Mouse (Mus musculus) ovary, postnatal 10 days (tissue): Measurements from ENCODE around the gene Cmtr1.
A peak's percentile ranks its signal among the peaks of the same experiment; 100 is the strongest.
"Not testable (repeated sequence)": the region's sequence is repeated elsewhere in the genome, so short reads cannot be mapped to it uniquely, and the experiment has no call there.

Experiments
- DNase-seq: peaks from one replicate; pipeline ENCODE4 v3.0.0; 2022; ENCODE audit warnings: low spot score

The Cmtr1 gene

DNA sequence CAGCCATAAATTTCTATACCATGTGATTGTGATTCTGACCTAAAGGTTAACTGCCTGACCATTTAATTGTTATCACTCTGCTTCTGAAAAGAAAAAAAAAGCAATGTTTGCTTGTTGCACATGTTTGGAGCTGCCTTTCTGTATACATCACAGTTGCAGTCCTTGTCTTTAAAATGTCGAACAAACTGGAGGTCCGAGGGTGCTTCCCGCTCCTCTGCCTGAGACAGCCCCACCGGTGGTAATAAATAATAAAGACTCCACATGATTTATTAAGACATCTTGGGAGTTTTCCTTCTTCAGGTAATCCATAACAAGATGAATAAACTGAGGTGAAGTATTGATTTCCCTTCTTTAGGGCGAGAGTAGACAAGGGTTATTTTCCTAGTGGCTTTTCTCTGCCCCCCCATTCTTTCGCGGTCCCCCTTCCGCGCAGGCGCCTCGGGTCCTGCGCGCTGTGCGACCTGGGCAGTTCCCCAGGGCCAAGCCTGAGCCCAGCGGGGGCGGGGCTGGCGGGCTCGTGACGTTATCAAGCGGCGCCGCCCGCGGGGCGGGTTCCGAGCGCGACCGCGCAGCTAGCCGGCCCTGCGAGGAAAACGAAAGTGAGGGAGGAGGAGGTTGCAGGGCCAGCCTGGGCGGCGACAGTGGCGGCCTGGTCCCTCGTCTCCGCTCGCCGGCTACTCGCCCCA, at the start of gene Cmtr1:
Gene Cmtr1 (plus strand): TSS at position 520 of the 686 bp plus-strand sequence.
- peak; percentile 92 for DNase-seq

DNA sequence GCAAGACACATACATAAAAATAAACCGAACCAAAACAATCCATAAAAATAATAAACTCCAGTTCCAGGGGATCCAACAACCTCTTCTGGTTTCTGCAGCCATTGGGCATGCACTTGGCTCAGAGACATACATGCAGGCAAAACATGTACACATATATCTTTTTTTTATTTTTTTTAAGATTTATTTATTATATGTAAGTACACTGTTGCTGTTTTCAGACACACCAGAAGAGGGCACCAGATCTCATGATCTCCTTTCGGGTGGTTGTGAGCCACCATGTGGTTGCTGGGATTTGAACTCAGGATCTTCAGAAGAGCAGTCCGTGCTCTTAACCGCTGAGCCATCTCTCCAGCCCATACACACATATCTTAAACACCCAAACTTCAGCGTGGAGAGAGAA, 46.9 kb upstream of the Cmtr1 start:
- not testable (repeated sequence) for DNase-seq

DNA sequence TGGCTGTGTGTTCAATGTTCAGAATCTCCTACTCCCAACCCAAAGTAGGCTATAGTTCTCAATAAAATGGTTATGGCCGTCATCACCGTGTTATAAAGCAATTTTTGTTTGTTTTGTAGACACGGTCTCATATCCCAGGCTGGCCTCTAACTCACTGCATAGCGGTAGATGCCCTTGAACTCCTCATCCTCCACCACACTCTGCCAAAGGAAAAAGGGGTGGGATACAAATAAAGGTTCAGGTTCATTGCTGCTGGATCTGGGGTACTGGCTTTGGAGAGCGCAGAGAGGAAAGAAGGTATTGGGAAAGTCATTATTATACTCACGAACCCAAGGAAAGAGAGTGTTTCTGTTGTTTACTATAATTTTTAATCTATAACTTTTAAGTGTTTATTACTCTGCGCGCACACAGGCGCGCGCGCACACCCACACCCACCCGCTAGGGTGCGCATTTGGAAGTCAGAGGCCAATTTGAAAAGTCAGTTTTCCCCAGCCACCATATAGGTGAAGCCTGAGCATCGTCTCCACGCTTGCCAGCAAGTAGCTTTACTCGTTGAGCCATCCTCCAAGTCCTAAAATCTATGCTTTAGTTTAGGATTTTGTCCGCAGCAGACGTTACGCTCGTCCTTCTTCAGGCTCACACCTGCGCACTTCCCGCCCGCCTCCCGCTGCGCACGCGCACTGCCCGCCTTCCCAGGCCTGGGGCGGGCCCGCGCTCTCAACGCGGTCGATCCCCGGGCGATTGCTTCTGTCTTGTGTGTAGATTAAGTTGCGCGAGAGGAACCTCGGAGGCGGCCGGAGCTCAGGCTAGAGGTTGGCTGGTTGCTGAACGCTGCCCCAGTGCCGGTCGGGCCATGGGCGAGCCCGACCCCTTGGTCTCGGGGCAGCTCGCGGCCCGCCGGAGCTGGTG, 46.0 kb upstream of the Cmtr1 start, which contains the start of the genes Rnf8 and Gm28043:
Gene Rnf8 (plus strand): TSS at position 676 of the 909 bp plus-strand sequence.
Gene Gm28043 (plus strand): TSS at position 762 of the 909 bp plus-strand sequence.
- peak; percentile 88 for DNase-seq

DNA sequence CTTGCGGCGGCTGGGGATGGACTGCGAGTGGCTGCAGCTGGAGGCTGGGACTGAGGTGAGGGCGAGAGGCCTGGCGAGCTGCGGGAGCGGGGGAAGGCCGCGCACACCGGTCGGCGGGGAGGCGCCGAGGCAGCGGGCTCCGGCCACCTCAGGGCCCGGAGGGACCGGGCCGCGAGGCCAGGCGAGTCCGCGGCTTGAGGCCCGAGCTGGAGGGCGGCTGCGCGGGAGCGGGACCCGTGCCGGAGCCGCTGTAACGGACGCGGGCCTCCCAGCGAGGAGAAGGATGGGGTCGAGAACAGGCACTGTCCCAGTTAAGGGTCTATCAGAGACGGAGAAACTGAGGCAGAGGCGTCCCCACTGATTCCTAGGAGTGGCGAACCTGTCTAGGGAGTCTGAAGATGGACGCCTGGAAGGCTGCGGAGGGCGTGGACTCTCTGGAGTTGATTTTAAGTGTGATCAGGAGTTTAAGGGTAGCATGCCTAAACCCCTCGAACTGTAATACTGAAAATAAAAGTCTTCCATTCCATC, 45.3 kb upstream of the Cmtr1 start:
- DNase-seq = no peak

DNA sequence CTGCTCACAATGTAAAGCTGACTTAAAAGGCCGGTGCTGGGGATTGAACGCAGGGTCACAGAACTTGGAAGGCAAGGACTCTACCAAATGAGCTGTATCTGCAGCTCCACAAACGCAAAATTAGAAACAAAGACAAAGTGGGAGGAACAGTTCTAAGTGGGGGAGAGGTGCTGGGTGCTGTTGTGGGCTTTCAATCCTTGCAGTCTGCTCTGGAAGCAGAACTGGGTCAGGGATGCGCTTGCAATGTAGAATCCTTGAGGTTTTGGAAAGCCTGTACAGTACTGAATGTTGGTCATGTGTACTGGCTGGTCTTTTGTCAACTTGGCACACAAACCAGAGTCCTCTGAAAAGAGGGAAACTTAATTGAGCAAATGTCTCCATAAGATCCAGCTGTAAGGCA, 44.8 kb upstream of the Cmtr1 start:
- no peak for DNase-seq

DNA sequence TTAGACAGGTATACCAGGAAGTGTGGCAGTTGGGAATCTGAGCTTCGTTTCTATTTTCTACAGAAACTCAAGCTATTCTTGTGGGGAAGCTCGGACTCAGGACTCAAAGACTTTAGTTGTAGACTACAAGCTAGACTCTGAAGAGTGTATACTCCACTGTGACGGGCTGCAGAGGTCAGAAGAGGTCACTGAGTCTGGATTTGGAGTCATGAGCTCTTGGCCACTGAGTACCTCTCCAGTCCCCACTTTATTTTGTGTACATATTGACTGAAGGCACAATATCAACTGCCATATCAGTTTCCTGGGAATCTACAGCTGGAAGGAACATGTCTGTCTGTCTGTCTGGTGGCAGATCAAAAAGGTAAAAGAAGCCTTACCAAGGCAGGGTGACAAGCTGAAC, 41.2 kb upstream of the Cmtr1 start:
- DNase-seq = no peak

DNA sequence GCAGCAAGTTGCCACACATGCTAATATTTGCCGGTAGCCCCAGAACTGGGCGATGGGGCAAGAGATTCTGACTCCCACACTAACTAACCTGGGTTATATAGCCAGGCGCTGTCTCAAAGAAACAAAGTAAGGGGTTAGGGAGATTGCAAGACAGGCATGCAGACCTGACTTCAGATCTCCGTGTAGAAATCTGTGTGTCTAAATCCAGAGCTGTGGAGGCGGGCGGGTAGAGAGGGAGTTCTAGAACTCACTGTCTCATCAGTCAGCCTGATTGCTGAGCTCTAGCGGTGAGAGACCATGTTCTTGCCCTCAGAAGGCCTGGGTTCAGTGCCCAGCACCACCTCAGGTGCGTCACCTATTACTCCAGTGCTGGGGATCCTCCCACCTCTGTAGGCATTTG, 36.9 kb upstream of the Cmtr1 start:
- DNase-seq = no peak

DNA sequence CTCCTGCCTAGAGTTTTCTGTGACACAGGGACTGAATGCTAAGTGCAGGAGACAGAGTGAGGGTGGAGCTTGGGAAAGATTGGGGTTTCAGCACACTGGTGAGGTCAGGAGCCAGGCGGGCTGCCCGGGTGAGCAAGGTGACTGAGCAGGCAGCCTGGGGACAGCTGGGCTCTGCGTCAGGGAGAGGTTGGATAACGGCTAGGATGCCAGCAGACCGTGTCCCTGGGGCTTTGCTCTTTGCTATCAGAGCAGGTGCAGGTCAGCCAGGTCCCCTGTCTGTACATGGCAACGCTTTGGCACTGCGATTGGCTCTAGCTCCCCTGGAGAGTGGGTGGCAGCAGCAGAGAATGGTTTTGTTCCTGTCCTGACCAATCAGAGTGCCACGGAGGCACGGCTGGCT, 33.1 kb upstream of the Cmtr1 start:
- no peak for DNase-seq

DNA sequence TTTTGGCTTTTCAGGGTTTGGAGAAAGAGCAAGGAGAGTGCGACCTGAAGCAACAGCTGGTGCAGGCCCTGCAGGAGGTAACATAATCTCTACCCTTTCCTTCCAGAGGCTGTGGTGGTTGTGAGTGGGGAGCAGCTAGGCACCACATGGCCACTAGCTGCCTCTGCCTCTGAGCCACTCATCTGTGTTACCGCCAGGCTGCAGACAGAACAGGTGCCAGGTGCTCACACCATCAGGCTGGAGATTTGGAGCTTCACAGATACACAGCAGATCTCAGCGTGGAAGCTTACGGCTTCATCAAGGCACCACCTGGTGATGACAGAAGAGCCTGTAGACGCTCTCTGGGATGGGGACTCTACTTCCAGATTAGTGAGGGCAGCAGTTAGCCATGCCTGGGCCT, 31.4 kb upstream of the Cmtr1 start:
- no peak for DNase-seq

DNA sequence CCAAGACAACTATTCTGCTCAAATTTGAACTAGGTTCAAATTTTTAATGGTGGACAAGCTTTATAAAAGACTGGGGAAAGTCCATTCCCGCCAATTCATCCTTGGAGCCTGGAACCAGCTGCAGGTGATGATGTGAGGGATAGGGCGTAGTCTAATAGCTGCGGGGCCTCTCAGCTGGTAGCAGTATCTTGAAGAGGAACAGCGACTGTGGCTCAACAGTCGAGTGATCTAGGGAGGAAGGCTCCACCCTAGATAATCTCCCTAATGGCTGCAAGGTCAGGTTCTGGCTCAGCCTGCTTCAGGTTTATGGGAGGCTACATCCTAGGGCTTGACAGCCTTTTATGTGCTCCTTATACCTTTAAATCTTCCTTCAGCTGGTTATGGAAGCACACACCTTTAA, 30.8 kb upstream of the Cmtr1 start:
- DNase-seq = no peak

DNA sequence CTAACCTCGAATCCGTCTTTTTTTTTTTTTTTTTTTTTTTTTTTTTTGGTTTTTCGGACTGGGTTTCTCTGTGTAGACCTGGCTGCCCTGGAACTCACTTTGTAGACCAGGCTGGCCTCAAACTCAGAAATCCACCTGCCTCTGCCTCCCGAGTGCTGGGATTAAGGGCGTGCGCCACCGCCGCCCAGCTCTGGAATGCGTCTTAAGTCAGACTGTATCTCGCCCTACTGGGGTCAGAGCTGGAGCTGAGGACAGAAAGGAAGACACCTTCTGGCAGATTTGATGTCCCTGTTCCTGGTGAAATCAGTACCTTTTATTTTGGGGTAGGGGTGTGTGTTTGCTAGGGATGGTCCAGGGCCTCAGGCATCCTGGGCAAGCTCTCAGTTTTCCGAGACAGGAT, 28.1 kb upstream of the Cmtr1 start:
- no peak for DNase-seq

DNA sequence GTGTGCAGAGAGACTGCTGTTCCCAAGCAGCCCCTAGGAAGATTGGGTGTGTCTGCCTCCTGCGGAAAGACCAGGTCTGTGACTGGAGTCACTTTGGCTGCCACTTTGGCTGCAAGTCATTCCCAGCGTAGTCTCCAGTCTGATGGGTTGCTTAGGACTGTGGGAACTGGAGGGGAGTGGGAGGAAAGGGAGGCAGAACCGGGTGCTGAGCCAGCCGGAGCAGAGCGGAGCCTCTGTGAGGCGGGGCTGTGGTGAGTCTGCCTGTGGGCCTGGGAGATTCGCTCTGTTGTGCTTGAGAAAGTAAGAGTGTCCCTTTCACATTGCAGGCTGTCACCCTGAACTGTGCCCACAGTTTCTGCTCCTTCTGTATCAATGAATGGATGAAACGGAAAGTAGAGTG, 24.9 kb upstream of the Cmtr1 start:
- DNase-seq = no peak

DNA sequence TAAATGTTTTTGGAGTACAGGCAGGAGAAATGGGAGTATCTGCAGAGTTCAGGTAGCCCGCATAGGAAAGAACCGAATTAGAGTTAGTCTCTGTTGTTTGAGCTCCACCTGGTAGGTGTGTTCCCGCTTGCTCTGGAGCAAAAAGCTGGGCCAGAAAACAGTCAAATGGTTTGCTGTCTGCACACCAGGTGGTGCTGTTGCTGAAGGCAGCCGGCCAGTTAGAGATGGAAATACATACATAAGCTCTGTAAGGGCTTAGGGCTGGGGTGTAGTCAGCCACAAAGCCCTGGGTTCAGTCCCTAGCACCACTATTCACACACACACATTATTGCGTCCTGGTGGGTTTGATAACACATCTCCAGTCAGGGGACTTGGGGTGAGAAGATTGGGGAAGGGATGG, 24.3 kb upstream of the Cmtr1 start:
- DNase-seq = no peak

DNA sequence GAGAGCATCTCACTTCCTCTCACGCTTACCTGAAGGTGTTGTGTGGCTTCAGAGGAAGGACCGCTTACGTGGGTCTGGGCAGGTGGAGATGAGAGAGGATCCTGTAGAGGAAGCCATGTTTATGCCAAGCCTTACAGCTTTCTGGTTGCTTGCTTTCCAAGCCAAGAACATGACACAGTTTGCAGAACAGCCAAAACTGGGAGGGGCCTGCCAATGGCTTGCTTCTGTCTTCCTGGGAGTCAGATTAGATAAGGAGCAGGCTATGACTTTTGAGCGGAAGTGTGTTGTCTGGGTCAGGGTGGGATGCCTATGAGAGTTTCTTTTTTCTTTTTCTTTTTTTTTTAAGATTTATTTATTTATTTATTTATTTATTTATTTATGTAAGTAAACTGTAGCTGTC, 23.0 kb upstream of the Cmtr1 start:
- no peak for DNase-seq

DNA sequence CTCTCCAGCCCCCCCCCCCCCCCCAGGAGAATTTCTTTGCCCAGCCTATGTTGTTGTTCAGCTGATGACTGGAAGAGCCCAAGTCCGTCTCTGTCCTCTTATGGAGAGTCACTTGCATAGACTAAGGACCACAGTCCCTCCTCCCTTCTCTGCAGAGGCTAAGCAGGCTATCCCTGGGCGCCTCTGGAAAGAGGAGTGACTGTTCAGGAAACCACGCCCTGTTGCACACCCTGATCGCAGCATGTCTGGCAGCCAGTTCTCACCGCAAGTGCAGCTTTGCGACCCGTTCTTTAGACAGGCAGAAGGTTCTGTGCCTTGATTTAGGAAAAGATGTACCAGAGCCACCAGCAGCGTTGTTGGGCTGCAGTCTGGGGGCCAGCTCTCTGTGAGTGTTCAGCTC, 22.5 kb upstream of the Cmtr1 start:
- no peak for DNase-seq

DNA sequence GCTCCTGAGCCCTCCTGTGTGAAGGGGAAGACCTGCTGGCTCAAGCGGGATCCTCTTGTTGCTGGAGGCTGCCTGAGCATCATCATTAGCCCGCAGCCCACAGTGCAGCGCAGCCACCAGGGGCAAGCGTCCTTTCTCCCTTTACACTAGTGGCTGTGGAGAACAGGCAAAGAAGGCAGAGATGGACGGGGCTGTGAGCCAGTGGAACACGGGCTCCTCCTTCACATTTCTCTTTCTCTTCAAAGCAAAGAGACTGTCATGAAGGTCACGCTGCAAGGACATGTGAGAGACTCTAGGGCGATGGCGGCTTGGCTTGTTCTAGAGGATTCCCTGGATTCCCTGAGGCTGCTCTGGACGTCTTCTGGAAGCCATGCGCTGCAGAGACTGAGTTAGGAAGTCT, 19.4 kb upstream of the Cmtr1 start:
- DNase-seq = no peak

DNA sequence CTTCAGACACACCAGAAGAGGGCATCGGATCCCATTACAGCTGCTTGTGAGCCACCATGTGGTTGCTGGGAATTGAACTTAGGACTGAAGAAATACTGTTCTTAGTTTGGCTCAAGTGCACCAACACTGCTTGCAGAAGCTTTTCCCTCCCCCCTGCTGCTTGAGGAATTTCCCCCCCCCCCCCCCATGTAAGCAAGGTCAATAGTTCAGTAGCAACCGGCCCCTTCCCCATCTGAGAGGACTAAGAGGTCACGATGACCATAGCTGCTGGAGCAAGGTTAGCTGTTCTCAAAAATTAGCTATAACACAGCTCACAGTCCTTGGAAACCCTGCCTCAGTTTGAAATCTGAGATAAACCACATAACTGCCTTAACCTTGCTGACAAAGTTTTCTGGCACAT, 18.2 kb upstream of the Cmtr1 start:
- DNase-seq = no peak

DNA sequence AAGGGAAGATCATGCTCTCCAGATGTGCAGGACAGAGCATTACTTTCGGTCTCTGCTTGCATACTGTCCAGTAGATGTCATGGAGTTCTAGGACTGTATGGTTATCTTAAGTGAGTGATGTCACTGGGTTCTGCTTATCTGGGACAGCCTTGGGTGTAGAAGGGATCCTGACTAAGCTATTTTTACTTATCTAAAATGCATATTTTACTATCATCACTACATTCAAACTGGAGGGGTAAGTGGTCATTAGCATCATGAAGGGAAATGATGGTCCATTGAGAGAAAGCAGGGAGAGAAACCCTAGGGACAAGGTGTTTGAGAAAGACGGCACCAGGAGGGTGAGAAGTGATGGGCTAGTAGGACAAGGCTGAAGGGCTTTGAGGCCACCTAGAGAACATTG, 2.1 kb upstream of the Cmtr1 start:
- no peak for DNase-seq

DNA sequence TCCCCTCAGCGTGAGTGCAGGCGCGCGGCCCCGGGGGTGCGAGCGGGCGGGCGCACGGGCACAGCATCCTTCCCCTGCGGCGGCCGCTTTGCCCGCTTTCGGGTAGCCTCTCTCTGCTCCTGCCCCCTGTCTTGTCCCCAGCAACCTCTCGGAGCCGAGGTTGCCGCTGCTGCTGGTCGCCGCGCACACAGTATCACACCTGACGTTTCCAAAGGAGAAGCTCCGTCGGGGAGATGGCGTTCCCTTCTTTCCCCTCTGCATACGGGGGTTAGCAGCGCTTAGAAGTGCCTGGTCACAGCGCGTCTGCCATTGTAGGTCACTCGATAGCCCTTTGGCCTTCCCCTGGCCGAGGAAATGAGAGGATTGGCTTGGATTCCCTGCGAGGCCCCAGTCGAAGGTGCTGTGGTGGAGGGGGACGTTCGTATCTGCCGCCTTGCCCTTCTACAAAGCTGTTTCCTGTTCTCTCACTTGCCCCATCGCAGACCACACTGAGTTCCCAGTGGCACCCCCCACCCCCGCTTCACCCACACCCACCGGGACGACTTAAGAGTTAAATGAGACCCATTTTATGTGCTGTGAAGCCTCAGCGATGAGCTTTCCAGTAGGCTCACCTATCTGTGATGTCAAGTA, 482 bp downstream of the Cmtr1 start:
- no peak for DNase-seq

DNA sequence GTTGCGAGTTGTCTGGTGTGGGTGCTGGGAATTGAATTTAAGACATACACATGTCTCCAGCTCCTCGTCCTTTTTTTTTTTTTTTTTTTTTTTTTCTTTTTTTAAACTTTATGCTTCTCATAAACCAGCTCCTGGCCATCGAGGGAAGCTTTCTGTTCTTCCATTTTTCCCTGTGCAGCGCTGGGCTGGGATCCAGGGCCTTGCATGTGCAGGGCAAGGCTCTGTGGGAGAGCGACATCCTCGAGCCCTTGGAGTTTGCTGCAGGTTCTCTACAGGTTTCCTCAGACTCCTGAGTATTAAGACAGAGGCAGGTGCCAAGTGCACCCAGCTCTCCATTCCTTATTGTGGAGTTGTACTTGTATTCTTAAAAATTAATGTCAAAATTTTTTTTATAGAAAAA, 1.8 kb downstream of the Cmtr1 start:
- no peak for DNase-seq

DNA sequence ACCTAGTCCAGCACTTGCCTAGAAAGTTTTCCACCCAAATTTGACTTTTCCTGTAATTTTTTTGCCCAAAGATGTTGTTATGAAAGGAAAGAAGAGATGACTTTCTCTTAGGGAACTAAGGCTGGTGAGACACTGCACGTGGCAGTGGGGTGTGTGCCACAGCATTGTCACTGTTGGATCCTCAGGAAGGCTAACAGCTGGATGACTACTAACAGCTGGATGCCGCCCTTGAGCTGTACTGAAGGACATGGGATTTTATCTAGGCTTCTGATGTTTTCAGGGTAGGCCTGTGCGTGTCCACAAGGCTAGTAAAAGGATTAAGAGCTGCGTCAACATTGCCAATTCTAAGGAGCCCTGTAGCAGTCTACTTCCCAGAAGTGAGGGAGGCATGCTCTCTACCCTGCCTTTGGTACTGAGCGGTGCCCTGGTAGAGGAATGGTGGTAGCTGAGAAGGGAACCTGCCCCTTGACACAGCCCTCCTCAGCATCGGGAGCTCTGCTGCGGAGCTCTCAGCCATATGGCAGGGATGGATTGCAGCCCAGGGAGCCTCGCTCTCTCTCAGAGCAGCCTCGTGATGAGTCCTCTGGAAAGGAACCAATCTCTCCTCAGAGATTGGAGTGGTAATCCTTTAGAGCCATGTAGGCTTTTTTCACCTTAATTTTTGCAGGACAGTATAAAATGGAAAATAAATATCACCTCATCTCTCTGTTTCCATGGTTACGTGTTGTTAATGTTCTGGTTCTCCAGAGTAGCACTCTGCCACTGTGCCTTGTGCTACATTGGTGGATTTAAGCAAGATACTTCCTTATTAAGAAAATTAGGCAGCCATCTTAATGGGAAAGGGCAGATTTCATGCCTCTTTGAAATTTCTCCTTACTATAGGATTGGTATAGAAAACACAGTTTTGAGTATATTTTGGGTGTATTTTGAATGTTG, 7.9 kb downstream of the Cmtr1 start:
- no peak for DNase-seq

DNA sequence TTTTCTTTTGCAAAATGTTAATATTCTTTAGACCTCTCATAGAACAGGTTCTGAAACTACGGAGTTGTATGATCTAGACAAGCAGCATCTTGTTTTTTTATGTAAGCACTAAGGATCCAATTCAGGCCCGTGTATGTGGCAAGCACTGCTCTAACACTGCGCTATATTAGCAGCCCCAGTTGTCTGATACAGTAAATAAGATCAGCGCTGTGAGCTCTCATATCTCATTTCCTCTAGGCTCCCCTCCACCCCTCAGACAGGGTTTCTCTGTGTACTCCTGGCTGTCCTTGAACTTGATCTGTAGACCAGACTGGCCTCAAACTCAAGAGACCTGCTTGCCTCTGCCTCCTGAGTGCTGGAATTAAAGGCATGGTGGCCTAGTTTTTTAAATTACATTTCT, 8.6 kb downstream of the Cmtr1 start:
- no peak for DNase-seq
